Mouse (Mus musculus) T-helper 1 cell (primary cell): ENCODE data around the gene Pla2g2f.

Source experiments
- in situ Hi-C: fragments of 300-600 bp; cut with MboI, MseI; formaldehyde crosslinking; loops from one replicate; pipeline ENCODE4 v1.15.1; 2025; ENCODE audit warnings: high pct_unique_total_duplicates

Pla2g2f gene

GRCm38 (mm10) chr4:138718586-138719263, 38.7 kb downstream of the Pla2g2f start:
- in situ Hi-C loops, result no loop called here

GRCm38 (mm10) chr4:138716697-138717096, 40.7 kb downstream of the Pla2g2f start:
- in situ Hi-C loops, result no loop called here

- in situ Hi-C loops, result no loop called here
Measured at GRCm38 (mm10) chr4:138714186-138714585, 43.2 kb downstream of the Pla2g2f start.

- in situ Hi-C loops, result no loop called here
Measured at GRCm38 (mm10) chr4:138712621-138713020, 44.8 kb downstream of the Pla2g2f start.

GRCm38 (mm10) chr4:138712096-138712495, 45.3 kb downstream of the Pla2g2f start:
- in situ Hi-C loops, result no loop called here

- in situ Hi-C loops, result no loop called here
Measured at GRCm38 (mm10) chr4:138711051-138711820, 46.2 kb downstream of the Pla2g2f start.

- in situ Hi-C loops, result no loop called here
Measured at GRCm38 (mm10) chr4:138710633-138711032, 46.8 kb downstream of the Pla2g2f start.

- in situ Hi-C loops, result no loop called here
Measured at GRCm38 (mm10) chr4:138709944-138710343, 47.5 kb downstream of the Pla2g2f start.

GRCm38 (mm10) chr4:138709246-138709645, 48.2 kb downstream of the Pla2g2f start:
- in situ Hi-C loops, result no loop called here

GRCm38 (mm10) chr4:138708636-138709035, 48.8 kb downstream of the Pla2g2f start:
- in situ Hi-C loops, result no loop called here

- in situ Hi-C loops, result no loop called here
Measured at GRCm38 (mm10) chr4:138706620-138707019, 50.8 kb downstream of the Pla2g2f start.

- in situ Hi-C loops, result loop anchor here (5.0 kb wide), 1 partner anchor 257 kb away; no protein-coding TSS in a partner anchor
Measured at GRCm38 (mm10) chr4:138704169-138704568, 53.3 kb downstream of the Pla2g2f start.

GRCm38 (mm10) chr4:138703591-138703990, 53.8 kb downstream of the Pla2g2f start:
- in situ Hi-C loops, result loop anchor here (5.0 kb wide), 1 partner anchor 256 kb away; no protein-coding TSS in a partner anchor

- in situ Hi-C loops, result loop anchor here (5.0 kb wide), 1 partner anchor 255 kb away; no protein-coding TSS in a partner anchor
Measured at GRCm38 (mm10) chr4:138702528-138702927, 54.9 kb downstream of the Pla2g2f start.

GRCm38 (mm10) chr4:138702031-138702430, 55.4 kb downstream of the Pla2g2f start:
- in situ Hi-C loops, result loop anchor here (5.0 kb wide), 1 partner anchor 255 kb away; no protein-coding TSS in a partner anchor

GRCm38 (mm10) chr4:138701111-138701510, 56.3 kb downstream of the Pla2g2f start:
- in situ Hi-C loops, result loop anchor here (5.0 kb wide), 1 partner anchor 254 kb away; no protein-coding TSS in a partner anchor
